17 mouse cellular contexts compared by ENCODE assay signal in genomic region chr2:32997792-32998191, GRCm38 (mm10).
"Had no signal": no experiment of that assay in that cellular context is flagged by ENCODE, and none has a peak within 500 bp of the region (broad histone marks: within the 10 kb centered on the region; RNA-seq: fewer than 3 reads in every experiment).

No protein-coding gene starts in this region.

- H3K4me1 ChIP-seq: lung, embryonic 15.5 days; megakaryocyte, embryonic 14.5 days; midbrain, embryonic 13.5 days; midbrain, embryonic 15.5 days; neural tube, embryonic 12.5 days; stomach, embryonic 15.5 days had no signal

- DNase-seq: liver, postnatal 0 days; lung, adult 2 months; lung, postnatal 14 days; lung, postnatal 36 days; right cerebral cortex, postnatal 14 days; thymus, adult 2 months; thymus, postnatal 25 days; thymus, postnatal 4 days had no signal

- H3K4me3 ChIP-seq: lung, embryonic 15.5 days; megakaryocyte, embryonic 14.5 days; midbrain, embryonic 13.5 days; midbrain, embryonic 15.5 days; neural tube, embryonic 12.5 days; stomach, embryonic 15.5 days had no signal

- ATAC-seq: liver, postnatal 0 days; lung, postnatal 0 days; midbrain, embryonic 13.5 days; midbrain, embryonic 15.5 days had no signal

- H3K27ac ChIP-seq: lung, embryonic 15.5 days; macrophage; midbrain, embryonic 13.5 days; midbrain, embryonic 15.5 days; neural tube, embryonic 12.5 days; stomach, embryonic 15.5 days; stomach, postnatal 0 days had no signal

- H3K27me3 ChIP-seq: lung, embryonic 15.5 days; midbrain, embryonic 13.5 days; midbrain, embryonic 15.5 days; neural tube, embryonic 12.5 days; stomach, embryonic 15.5 days had no signal
